Mouse (Mus musculus) intestine, embryonic 14.5 days (tissue): Measurements from ENCODE around the gene Tmem236. TPM values are rescaled to one million over a fixed set of nuclear protein-coding genes. Genes with fewer than 3 reads are reported as not detected.

ENCODE experiments used
- ATAC-seq: fragments of 200-750 bp; cut with Nextera tagmentation; replicated peaks from 2 replicates; pipeline ENCODE4 v1.8.0; 2017; ENCODE audit warnings: low read depth, moderate number of reproducible peaks, moderate TSS enrichment, moderate library complexity; ENCODE audit not compliant: low FRiP score, low TSS enrichment
- DNase-seq: peaks from one replicate; pipeline ENCODE4 v3.0.0-alpha.2; 2018; ENCODE audit warnings: low spot score
- H3K27ac ChIP-seq: fragments of 300-500 bp; sonication (generic); 2 replicates; pipeline ENCODE4 v1.5.1; 2014; ENCODE audit warnings: low read depth, mild to moderate bottlenecking, control low read depth
- H3K27me3 ChIP-seq: fragments of 300-500 bp; sonication (generic); replicated peaks from 2 replicates; pipeline ENCODE4 v1.6.1; 2014; ENCODE audit warnings: low read length, control low read depth; ENCODE audit not compliant: control insufficient read depth, insufficient read depth
- H3K36me3 ChIP-seq: fragments of 300-500 bp; sonication (generic); 2 replicates; pipeline ENCODE4 v1.6.1; 2014; ENCODE audit warnings: low read length, control low read depth; ENCODE audit not compliant: control insufficient read depth, insufficient read depth
- H3K4me1 ChIP-seq: fragments of 300-500 bp; sonication (generic); replicated peaks from 2 replicates; pipeline ENCODE4 v1.6.1; 2014; ENCODE audit warnings: low read length, control low read depth, mixed read lengths; ENCODE audit not compliant: control insufficient read depth, insufficient read depth
- H3K4me2 ChIP-seq: fragments of 300-500 bp; sonication (generic); 2 replicates; pipeline ENCODE4 v1.6.1; 2014; ENCODE audit warnings: low read length
- H3K4me3 ChIP-seq: fragments of 300-500 bp; sonication (generic); 2 replicates; pipeline ENCODE4 v1.5.1; 2014; ENCODE audit warnings: low read depth, low read length, control low read depth, mixed read lengths
- H3K9ac ChIP-seq: fragments of 300-500 bp; sonication (generic); 2 replicates; pipeline ENCODE4 v1.6.1; 2014; ENCODE audit warnings: mild to moderate bottlenecking, low read length
- H3K9me3 ChIP-seq: fragments of 300-500 bp; sonication (generic); 2 replicates; pipeline ENCODE4 v1.6.1; 2016; ENCODE audit warnings: low read length, control low read depth; ENCODE audit not compliant: control insufficient read depth
- WGBS: fragments of 180-500 bp; shearing (Covaris S2); extraction: QIAGEN DNeasy Blood & Tissue Kit; methylation state at CpG from one replicate; pipeline ENCODE4 v1.1.7; 2014; 5-methylcytosine and 5-hydroxymethylcytosine counted together
- microRNA counts: library from miRNA; unstranded; fragments of <30 nt; microRNA quantifications from one replicate; lab custom pipeline; 2016
- microRNA-seq: library from miRNA; unstranded; fragments of <30 nt; microRNA quantifications from one replicate; pipeline ENCODE4, GENCODE M21; 2016
- polyA plus RNA-seq: library from polyadenylated mRNA; unstranded; fragments of >200 nt; fragmentation: Nextera tagmentation; extraction: Ambion mirVana; gene quantifications from 2 replicates; pipeline ENCODE4 v1.2.1, GENCODE M21; 2014

Tmem236 gene
- polyA plus RNA-seq, 1 experiment from 2014 or later: 4.5 TPM

GRCm38 (mm10) chr2:14244668-14245067 lies 70.3 kb downstream of the Tmem236 start:
- Histone ChIP-seq H3K4me2 (no peak overlapping the region), H3K4me3 (no peak overlapping the region), H3K4me1 (no peaks in the 10 kb centered on the region), H3K9ac (no peak overlapping the region), H3K9me3 (no peaks in the 10 kb centered on the region), H3K27ac (no peak overlapping the region), H3K36me3 (no peaks in the 10 kb centered on the region), H3K27me3 (no peaks in the 10 kb centered on the region)
- ATAC-seq (no peak), DNase-seq (no peak)
- WGBS: 65% methylated on average over 2 of the region's 2 CpGs

DNA sequence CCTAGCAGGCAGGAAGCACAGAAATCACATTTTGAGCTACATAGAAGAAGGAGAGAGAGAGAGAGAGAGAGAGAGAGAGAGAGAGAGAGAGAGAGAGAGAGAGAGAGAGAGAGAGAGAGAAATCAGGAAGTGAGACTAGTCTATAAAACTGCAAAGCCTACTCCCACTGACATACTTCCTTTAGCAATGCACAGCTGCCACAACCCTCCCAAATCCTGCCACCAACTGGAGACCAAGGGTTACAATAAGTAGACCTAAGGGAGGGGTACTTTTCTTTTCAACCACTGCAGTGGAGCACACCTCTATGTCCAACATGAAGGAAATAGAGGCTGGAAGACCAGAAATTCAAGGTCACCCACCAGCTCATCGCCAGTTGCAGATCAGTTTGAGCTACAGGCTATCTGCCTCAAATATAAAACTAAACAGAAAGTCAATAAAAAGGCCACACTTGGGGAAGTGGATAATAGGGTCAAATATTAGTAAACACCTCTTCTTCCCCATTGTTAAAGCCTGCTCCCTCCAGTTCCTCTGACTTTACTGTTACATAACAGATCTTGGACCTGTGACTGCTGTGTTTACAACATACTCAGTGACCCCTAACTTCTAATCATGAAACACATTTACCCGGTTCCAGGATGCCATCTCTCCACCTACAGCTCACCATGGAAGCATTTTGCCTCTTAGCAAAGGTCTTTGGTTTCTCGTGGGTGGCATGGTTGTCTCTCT lies 75.7 kb downstream of the Tmem236 start:
- Histone ChIP-seq H3K4me1 (no peaks in the 10 kb centered on the region), H3K4me2 (no peak overlapping the region), H3K4me3 (no peak overlapping the region), H3K36me3 (no peaks in the 10 kb centered on the region), H3K9me3 (no peaks in the 10 kb centered on the region), H3K9ac (no peak overlapping the region), H3K27me3 (no peaks in the 10 kb centered on the region), H3K27ac (no peak overlapping the region)
- WGBS: 71% methylated on average over 3 of the region's 3 CpGs
- no peak for ATAC-seq
- DNase-seq: no peak

- no peak overlapping the region for H3K4me3 ChIP-seq
Measured at GRCm38 (mm10) chr2:14251938-14252337, 77.6 kb downstream of the Tmem236 start.

GRCm38 (mm10) chr2:14258345-14258850 lies 84.1 kb downstream of the Tmem236 start:
- Histone ChIP-seq H3K4me2 (no peak overlapping the region), H3K9ac (no peak overlapping the region), H3K4me3 (no peak overlapping the region), H3K9me3 (no peaks in the 10 kb centered on the region), H3K36me3 (no peaks in the 10 kb centered on the region), H3K27ac (no peak overlapping the region), H3K4me1 (no peaks in the 10 kb centered on the region), H3K27me3 (no peaks in the 10 kb centered on the region)
- ATAC-seq (peak; percentile 80), DNase-seq (no peak)

More at GRCm38 (mm10) chr2:14251938-14252337, 77.6 kb downstream of the Tmem236 start:
- Histone ChIP-seq H3K4me1 (no peaks in the 10 kb centered on the region), H3K36me3 (no peaks in the 10 kb centered on the region), H3K4me2 (no peak overlapping the region), H3K27ac (no peak overlapping the region), H3K9me3 (no peaks in the 10 kb centered on the region), H3K9ac (no peak overlapping the region), H3K27me3 (no peaks in the 10 kb centered on the region)
- 77% methylated on average over 3 of the region's 3 CpGs for WGBS
- ATAC-seq (no peak), DNase-seq (no peak)

GRCm38 (mm10) chr2:14262090-14262489 lies 87.8 kb downstream of the Tmem236 start:
- no peak for ATAC-seq

DNA sequence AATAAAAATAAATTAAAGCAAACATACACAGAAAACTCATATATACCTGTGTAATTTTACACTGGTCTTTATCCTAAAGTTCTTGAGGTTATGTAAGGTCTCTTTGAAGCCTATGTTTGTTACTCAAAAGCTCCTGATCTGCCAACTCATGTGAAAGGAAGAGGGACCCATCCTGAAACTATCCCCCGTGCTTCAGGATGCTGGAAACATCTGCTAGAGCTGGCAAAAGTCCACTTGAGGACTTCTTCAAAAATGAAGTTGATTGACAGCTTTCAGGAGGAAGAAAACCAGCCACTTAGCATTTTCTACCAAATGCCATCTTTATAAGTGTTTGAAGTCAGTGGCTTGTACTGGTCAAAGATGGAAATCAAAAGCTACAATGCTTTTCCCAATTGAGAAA lies 94.8 kb downstream of the Tmem236 start:
- H3K9ac ChIP-seq: no peak overlapping the region
- DNase-seq: no peak
- no peaks in the 10 kb centered on the region for H3K36me3 ChIP-seq
- no peak overlapping the region for H3K27ac ChIP-seq
- ATAC-seq: no peak
- no peak overlapping the region for H3K4me3 ChIP-seq
- no peaks in the 10 kb centered on the region for H3K27me3 ChIP-seq
- H3K4me1 ChIP-seq: no peaks in the 10 kb centered on the region
- 82% methylated on average over 1 of the region's 1 CpGs for whole genome bisulfite sequencing
- H3K9me3 ChIP-seq: no peaks in the 10 kb centered on the region
- no peak overlapping the region for H3K4me2 ChIP-seq

More at GRCm38 (mm10) chr2:14262090-14262489, 87.8 kb downstream of the Tmem236 start:
- Histone ChIP-seq H3K27me3 (no peaks in the 10 kb centered on the region), H3K4me3 (no peak overlapping the region), H3K4me2 (no peak overlapping the region), H3K9ac (no peak overlapping the region), H3K36me3 (no peaks in the 10 kb centered on the region), H3K4me1 (no peaks in the 10 kb centered on the region), H3K27ac (no peak overlapping the region), H3K9me3 (no peaks in the 10 kb centered on the region)
- no peak for DNase-seq
- 86% methylated on average over 1 of the region's 1 CpGs for WGBS

MicroRNAs within 50 kb of the gene (microRNA counts, 519-probe panel; counts per million panel counts)
- not detected for microRNA mmu-miR-511 (lab: Ali Mortazavi, UCI)

Small RNA genes within 50 kb of the gene (microRNA-seq; reads per million reads assigned to microRNA genes)
- gene Mir511: 6.1 reads per million, percentile 35 among the genes with 10 or more reads in this experiment

Other genes starting within 250 kb of the Tmem236 start
- gene Hacd1, start 118.4 kb upstream of the Tmem236 start, polyA plus RNA-seq: 125 and 135 TPM in 2 replicates
- 68.4 and 71.8 TPM in 2 replicates for gene Stam, start 100.4 kb upstream of the Tmem236 start, polyA plus RNA-seq
- gene Mrc1, start 54.9 kb downstream of the Tmem236 start, polyA plus RNA-seq: 7.9 TPM in 2 replicates
- 0.07 TPM in 1 of 2 replicates, not detected in the other for gene Slc39a12, start 213.8 kb downstream of the Tmem236 start, polyA plus RNA-seq